Mouse (Mus musculus) kidney, postnatal 4 days (tissue): Measurements from ENCODE around the gene Fam171a2.
"Not testable (repeated sequence)": the region's sequence is repeated elsewhere in the genome, so short reads cannot be mapped to it uniquely, and the experiment has no call there.

Experiments
- DNase-seq, 2 experiments: peaks; one replicate each; pipeline ENCODE4 v3.0.0; 2021; ENCODE audit warnings: mixed read lengths in 2 of 2

Fam171a2 gene

DNA sequence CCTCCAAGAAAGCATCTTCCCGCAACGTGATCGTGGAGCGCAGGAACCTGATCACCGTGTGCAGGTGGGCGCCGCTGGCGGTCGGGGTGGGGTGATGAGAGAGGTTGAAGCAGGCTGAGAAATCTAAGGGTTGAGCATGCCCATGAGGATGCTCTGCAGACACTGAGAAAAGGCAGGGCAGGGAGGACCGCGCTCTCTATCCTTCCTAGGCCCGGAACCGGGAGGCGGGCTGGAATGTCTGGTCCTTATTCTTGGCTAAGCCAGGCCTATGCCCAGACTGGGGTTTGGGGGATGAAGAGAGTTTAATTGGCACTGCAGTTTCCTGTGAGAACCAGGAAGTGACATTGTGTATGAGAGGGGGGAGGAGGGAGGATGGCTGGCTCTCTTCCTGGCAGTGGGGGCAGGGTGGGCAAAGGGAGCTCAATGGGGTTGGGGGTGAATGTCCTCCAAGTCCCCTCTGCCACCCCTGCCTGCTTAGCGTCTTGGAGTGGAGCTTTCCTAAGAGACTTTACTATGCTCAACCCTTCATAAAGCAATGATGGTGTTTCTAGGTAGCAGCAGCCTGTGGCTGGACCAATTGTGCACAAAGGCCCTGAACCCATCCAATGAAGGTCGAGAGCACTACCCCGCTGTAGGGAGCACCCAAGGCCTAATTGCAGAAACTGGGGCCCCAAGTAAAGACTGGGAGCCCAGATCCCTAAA, 53.6 kb downstream of the Fam171a2 start:
- no peak for DNase-seq

GRCm38 (mm10) chr11:102393238-102393634, 54.2 kb downstream of the Fam171a2 start, which contains the start of gene Rundc3a:
TSS of gene Rundc3a (plus strand) at chr11:102393403.
- peak; percentile 95 for DNase-seq

- DNase-seq: no peak
These were observed 54.8 kb downstream of the Fam171a2 start for GRCm38 (mm10) chr11:102392441-102393237.

- DNase-seq: not testable (repeated sequence)
These were observed 58.0 kb downstream of the Fam171a2 start for GRCm38 (mm10) chr11:102389436-102389835.
